Mouse (Mus musculus) heart, adult 2 months (tissue): Measurements from ENCODE around the gene Kcnj8.

Source experiments
- CTCF ChIP-seq: fragments of 200-600 bp; IDR thresholded peaks from 2 replicates; pipeline ENCODE4 v1.8.1; 2022; ENCODE audit warnings: antibody characterized with exemption, mild to moderate bottlenecking, moderate library complexity
- EP300 ChIP-seq: fragments of 200-500 bp; IDR thresholded peaks from 2 replicates; pipeline ENCODE4 v1.6.1; 2011; ENCODE audit warnings: low read depth, low read length, control low read depth; ENCODE audit not compliant: insufficient read depth
- POLR2A ChIP-seq: fragments of 200-500 bp; IDR thresholded peaks from 2 replicates; pipeline ENCODE4 v1.6.1; 2011; ENCODE audit warnings: mild to moderate bottlenecking, low read depth, low read length, control low read depth; ENCODE audit not compliant: insufficient read depth

GRCm38 (mm10) chr6:142538503-142538902, 32.9 kb downstream of the Kcnj8 start:
- no peak for TF ChIP-seq CTCF
- TF ChIP-seq EP300: peak; percentile 85
- 0 out of 2 replicates have a peak, but pooled peaks have one; percentile 20 for TF ChIP-seq POLR2A
